15 mouse cellular contexts compared by ENCODE assay signal in genomic region chr14:104029668-104030530, GRCm38 (mm10).
DNase-seq lines count a peak whose midpoint lies in the region; ATAC-seq and TF ChIP-seq lines count a peak whose summit lies in the region.
"Had no signal": no experiment of that assay in that cellular context is flagged by ENCODE, and none has a peak within 500 bp of the region (broad histone marks: within the 10 kb centered on the region; RNA-seq: fewer than 3 reads in every experiment).

No protein-coding gene starts in this region.

- H3K27me3 ChIP-seq in embryonic facial prominence, embryonic 13.5 days = peaks cover 25% of the 10 kb centered on the region
- H3K27me3 ChIP-seq in embryonic facial prominence, embryonic 10.5 days (replicated peaks; ENCODE audit: low read depth, poor library complexity, severe bottlenecking) = peaks cover 12% of the 10 kb centered on the region
- H3K27me3 ChIP-seq in forebrain, postnatal 0 days (ENCODE audit: insufficient read depth, low read length) = peaks cover 5% of the 10 kb centered on the region; the same call in 1 of the 2 replicates
- peaks cover 10% of the 10 kb centered on the region for H3K27me3 ChIP-seq in midbrain, embryonic 12.5 days
- no peaks in the 10 kb centered on the region for H3K27me3 ChIP-seq in heart, embryonic 10.5 days (ENCODE audit: insufficient read depth, poor library complexity, severe bottlenecking)
- H3K27me3 ChIP-seq: intestine, embryonic 15.5 days; liver, embryonic 15.5 days had no signal

- H3K27ac ChIP-seq in embryonic facial prominence, embryonic 13.5 days = no peak overlapping the region
- H3K27ac ChIP-seq in embryonic facial prominence, embryonic 10.5 days (replicated peaks) = no peak overlapping the region
- H3K27ac ChIP-seq in forebrain, postnatal 0 days (ENCODE audit: low read depth, low read length) = no peak overlapping the region
- H3K27ac ChIP-seq in midbrain, embryonic 12.5 days (replicated peaks) = 0 out of 2 replicates have a peak overlapping the region, but pooled peaks have one; percentile 30
- H3K27ac ChIP-seq in heart, embryonic 10.5 days = no peak overlapping the region
- H3K27ac ChIP-seq: intestine, embryonic 15.5 days; liver, embryonic 15.5 days had no signal

- no peaks in the 10 kb centered on the region for H3K9me3 ChIP-seq in embryonic facial prominence, embryonic 13.5 days
- no peaks in the 10 kb centered on the region for H3K9me3 ChIP-seq in embryonic facial prominence, embryonic 10.5 days
- no peaks in the 10 kb centered on the region for H3K9me3 ChIP-seq in forebrain, postnatal 0 days (ENCODE audit: low read length)
- no peaks in the 10 kb centered on the region for H3K9me3 ChIP-seq in midbrain, embryonic 12.5 days
- no peaks in the 10 kb centered on the region for H3K9me3 ChIP-seq in heart, embryonic 10.5 days
- H3K9me3 ChIP-seq: intestine, embryonic 15.5 days; liver, embryonic 15.5 days had no signal

- no peak for ATAC-seq in embryonic facial prominence, embryonic 13.5 days (ENCODE audit: insufficient number of reproducible peaks, insufficient read depth, low FRiP score, low TSS enrichment, low read depth)
- ATAC-seq in forebrain, postnatal 0 days = no peak
- ATAC-seq in midbrain, embryonic 12.5 days (ENCODE audit: low FRiP score, low read depth) = no peak
- ATAC-seq: intestine, embryonic 15.5 days; Patski had no signal

- H3K4me2 ChIP-seq in embryonic facial prominence, embryonic 13.5 days = peak overlapping the region; percentile 3; the same call in 1 of the 2 replicates
- H3K4me2 ChIP-seq in forebrain, postnatal 0 days (ENCODE audit: low read depth) = no peak overlapping the region
- H3K4me2 ChIP-seq in midbrain, embryonic 12.5 days (replicated peaks) = peak overlapping the region; percentile 29
- H3K4me2 ChIP-seq: intestine, embryonic 15.5 days; liver, embryonic 15.5 days had no signal

- no peak overlapping the region for H3K4me3 ChIP-seq in embryonic facial prominence, embryonic 13.5 days
- H3K4me3 ChIP-seq in embryonic facial prominence, embryonic 10.5 days = no peak overlapping the region
- no peak overlapping the region for H3K4me3 ChIP-seq in forebrain, postnatal 0 days (ENCODE audit: low read depth, low read length)
- H3K4me3 ChIP-seq in midbrain, embryonic 12.5 days = no peak overlapping the region
- no peak overlapping the region for H3K4me3 ChIP-seq in heart, embryonic 10.5 days
- H3K4me3 ChIP-seq: intestine, embryonic 15.5 days; liver, embryonic 15.5 days had no signal

- no peaks in the 10 kb centered on the region for H3K36me3 ChIP-seq in embryonic facial prominence, embryonic 13.5 days
- H3K36me3 ChIP-seq in embryonic facial prominence, embryonic 10.5 days (replicated peaks) = no peaks in the 10 kb centered on the region
- H3K36me3 ChIP-seq in forebrain, postnatal 0 days (ENCODE audit: insufficient read depth) = no peaks in the 10 kb centered on the region
- H3K36me3 ChIP-seq in midbrain, embryonic 12.5 days = no peaks in the 10 kb centered on the region
- H3K36me3 ChIP-seq in heart, embryonic 10.5 days = no peaks in the 10 kb centered on the region
- H3K36me3 ChIP-seq: intestine, embryonic 15.5 days; liver, embryonic 15.5 days had no signal

- WGBS in embryonic facial prominence, embryonic 13.5 days = 24% methylated on average over 20 of the region's 20 CpGs
- 24% methylated on average over 20 of the region's 20 CpGs for whole genome bisulfite sequencing in embryonic facial prominence, embryonic 10.5 days
- WGBS in forebrain, postnatal 0 days = 9% methylated on average over 20 of the region's 20 CpGs
- WGBS in midbrain, embryonic 12.5 days = 10% methylated on average over 20 of the region's 20 CpGs
- WGBS in heart, embryonic 10.5 days = 48% methylated on average over 20 of the region's 20 CpGs

- no peaks in the 10 kb centered on the region for H3K4me1 ChIP-seq in embryonic facial prominence, embryonic 13.5 days
- peaks cover 12% of the 10 kb centered on the region for H3K4me1 ChIP-seq in embryonic facial prominence, embryonic 10.5 days
- H3K4me1 ChIP-seq in forebrain, postnatal 0 days (ENCODE audit: insufficient read depth) = no peaks in the 10 kb centered on the region
- H3K4me1 ChIP-seq in midbrain, embryonic 12.5 days = peaks cover 20% of the 10 kb centered on the region
- no peaks in the 10 kb centered on the region for H3K4me1 ChIP-seq in heart, embryonic 10.5 days
- H3K4me1 ChIP-seq: intestine, embryonic 15.5 days; liver, embryonic 15.5 days had no signal

- TF ChIP-seq CTCF in brain, embryonic 14.5 days (IDR thresholded peaks at IDR 0.05; ENCODE audit: borderline replicate concordance, extremely low read depth, insufficient read depth, insufficient read length) = no peak
- TF ChIP-seq CTCF in forebrain, postnatal 0 days (IDR thresholded peaks at IDR 0.05; ENCODE audit: low read depth) = no peak

- no peak overlapping the region for H3K9ac ChIP-seq in embryonic facial prominence, embryonic 13.5 days
- no peak overlapping the region for H3K9ac ChIP-seq in forebrain, postnatal 0 days
- H3K9ac ChIP-seq in midbrain, embryonic 12.5 days (replicated peaks) = no peak overlapping the region
- H3K9ac ChIP-seq: intestine, embryonic 15.5 days; liver, embryonic 15.5 days had no signal

- no peak for TF ChIP-seq POLR2A in brain, embryonic 14.5 days (IDR thresholded peaks at IDR 0.05; ENCODE audit: borderline replicate concordance, extremely low read depth, insufficient read depth, insufficient read length, poor library complexity, severe bottlenecking)

- no peak for DNase-seq in embryonic facial prominence, embryonic 10.5 days (ENCODE audit: low spot score)
- peak; percentile 80 for DNase-seq in brain, embryonic 14.5 days (ENCODE audit: low read depth)
- peak; percentile 19 for DNase-seq in forebrain, postnatal 0 days
- DNase-seq in right cerebral cortex, postnatal 25 days = no peak
- no peak for DNase-seq in heart, embryonic 10.5 days (ENCODE audit: low spot score)
- DNase-seq in T-cell, adult 2 months (ENCODE audit: low spot score) = no peak
- DNase-seq: cerebellum, postnatal 14 days; heart, adult 11 months; kidney, postnatal 14 days; lung, postnatal 36 days had no signal

Comparison
In these comparisons a context has a peak if more than half of its experiments do, and no peak if none do; other contexts are left out.
1. DNase-seq: peak in brain, embryonic 14.5 days (single experiment) and forebrain, postnatal 0 days (single experiment); none in embryonic facial prominence, embryonic 10.5 days (single experiment), right cerebral cortex, postnatal 25 days (single experiment), heart, embryonic 10.5 days (single experiment) and T-cell, adult 2 months (single experiment).